Mouse (Mus musculus) lung, postnatal 10 days (tissue): ENCODE measurements around the gene Gm21834.

Source experiments
- DNase-seq: peaks from one replicate; pipeline ENCODE4 v3.0.0; 2021

Gm21834 gene

DNA sequence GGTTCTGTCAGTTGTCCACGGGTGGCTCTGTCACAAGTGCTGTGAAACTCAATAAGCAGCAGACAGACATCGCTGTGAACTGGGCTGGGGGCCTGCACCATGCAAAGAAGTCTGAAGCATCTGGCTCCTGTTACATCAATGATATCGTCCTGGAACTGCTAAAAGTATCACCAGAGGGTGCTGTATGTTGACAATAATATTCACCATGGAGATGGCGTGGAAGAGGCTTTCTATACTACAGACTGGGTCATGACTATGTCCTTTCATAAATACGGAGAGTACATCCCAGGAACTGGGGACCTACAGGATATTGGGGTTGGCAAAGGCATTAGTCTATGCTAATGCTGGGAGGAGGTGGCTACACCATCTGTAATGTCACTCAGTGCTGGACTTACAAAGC lies at the start of gene Gm21834:
Gm21834 (minus strand) TSS at position 101 of the 400 bp plus-strand sequence.
- no peak for DNase-seq

DNA sequence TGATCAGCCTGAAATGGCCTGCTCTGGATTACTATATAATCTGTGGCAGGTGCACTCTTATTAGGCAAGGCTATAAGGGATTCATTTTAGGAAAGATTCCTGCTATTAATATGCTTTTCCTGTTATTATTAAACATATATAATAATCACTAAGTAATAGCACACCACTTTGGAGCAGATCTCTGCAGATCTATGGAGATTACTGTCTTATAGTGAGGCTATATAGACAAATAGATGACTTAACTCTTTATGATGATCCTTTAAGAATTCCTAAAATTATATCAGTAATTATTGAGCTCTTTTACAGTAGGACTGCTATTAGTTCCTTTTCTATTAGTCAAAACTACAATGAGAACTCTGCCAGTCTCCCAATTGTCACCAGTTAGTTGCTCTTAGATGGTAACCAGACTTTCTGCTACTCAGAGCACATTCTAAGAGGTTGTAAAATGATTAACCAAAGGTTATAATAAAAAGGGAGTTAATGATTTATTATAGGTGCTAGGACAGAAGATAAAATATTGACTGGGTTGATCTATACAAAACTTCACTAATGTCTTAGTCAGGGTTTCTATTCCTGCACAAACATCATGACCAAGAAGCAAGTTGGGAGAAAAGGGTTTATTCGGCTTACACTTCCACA lies 46.3 kb upstream of the Gm21834 start:
- no peak for DNase-seq

DNA sequence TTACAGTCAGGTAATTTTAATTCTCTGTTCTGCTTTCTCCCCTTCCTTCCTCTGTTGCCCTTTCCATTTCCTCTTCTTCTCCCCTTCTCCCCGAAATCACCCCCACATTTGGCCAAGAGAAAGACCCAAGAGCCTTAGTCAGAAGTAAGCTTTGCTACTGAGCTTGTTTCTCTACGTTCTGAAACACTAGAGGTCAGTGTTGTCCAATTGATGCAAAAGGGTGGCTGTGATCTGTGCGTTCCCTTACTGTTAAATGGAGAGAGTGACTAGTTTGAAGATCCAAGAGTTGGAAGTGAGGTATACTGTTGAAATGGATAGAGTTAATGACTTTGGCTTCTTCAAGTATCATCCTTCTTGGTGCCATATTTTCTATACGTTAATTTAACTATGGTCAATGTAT lies 28.9 kb upstream of the Gm21834 start:
- DNase-seq, result no peak

DNA sequence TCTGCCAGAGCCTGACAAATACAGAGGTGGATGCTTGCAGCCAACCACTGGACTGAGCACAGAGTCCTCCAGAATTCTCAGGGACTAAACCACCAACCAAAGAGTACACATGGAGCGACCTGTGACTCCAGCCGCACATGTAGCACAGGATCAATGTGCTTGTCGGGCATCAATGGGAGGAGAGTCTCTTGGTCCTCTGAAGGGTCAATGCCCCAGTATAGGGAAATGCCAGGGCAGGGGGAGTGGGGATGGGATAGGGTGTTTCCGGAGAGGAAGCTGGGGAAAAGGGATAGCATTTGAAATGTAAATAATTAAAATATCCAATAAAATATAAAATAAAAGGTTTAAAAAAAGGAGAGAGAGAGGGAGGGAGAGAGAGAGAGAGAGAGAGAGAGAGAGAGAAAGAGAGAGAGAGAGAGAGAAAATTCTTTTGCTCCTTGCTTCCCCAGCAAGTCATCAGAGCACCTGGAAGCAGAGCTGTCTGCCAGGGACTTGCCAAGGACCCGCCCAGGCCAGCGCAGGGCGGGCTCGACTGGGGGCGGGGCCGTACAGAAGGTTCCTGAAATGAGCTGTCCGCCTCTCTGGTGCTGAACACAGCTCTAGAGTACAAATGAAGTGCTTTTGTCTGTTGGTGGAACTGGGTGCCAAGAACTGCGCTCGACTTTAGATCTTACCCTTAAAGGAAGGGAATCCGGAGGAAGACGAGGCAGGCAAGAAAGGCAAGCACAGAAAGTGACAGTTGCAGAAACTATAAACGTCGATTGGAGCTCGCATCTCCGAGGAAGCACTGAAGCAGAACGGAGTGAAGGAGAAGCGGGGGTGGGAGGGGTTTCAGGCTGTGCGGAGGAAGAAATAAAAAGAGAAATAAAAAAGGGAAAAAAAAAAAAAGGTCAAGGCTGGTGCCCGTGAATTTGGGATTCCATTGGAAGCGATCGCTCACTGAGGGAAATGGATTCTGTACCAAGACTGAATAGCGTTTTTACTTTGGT lies 26.9 kb upstream of the Gm21834 start, which contains the start of gene Cntnap5c:
Cntnap5c (plus strand) TSS at position 949 of the 989 bp plus-strand sequence.
- peak; percentile 11 for DNase-seq

DNA sequence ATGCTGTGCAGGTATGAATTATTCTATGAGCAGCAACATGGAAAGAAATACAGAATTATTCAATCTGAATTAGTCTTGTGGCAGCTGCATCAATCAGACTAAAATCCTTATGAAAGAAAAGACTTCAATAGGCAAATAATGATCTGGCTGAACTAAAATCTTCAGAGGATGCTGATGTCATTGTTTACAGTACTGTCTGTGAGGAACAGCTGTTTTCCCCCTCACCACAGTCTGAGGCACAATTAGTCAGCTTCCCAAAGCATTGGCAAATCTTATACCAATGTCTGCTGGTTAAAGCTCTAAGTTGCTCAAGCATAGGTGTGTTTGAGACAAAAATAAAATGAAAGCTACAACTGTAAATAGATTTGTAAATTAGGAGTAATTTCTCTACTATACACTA lies 25.3 kb upstream of the Gm21834 start:
- no peak for DNase-seq

DNA sequence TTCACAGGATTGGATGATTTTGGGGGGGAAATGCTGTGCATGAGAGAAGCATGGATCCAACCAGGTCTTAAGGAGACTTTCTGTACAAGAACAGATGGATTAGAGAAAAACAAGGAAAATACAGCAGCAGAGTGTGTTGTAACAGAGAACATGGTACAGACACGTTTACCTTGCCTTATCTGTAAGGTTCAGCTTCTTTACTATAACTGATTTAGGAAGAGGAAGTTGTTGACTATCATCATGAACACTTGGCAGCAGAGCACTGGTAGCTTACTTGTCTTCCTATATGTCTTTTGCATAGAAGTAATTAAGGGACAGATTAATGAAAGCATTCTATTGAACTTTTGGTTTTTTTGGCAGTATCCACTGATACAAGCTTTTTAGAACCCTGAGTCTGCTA lies 16.0 kb upstream of the Gm21834 start:
- DNase-seq, result no peak

DNA sequence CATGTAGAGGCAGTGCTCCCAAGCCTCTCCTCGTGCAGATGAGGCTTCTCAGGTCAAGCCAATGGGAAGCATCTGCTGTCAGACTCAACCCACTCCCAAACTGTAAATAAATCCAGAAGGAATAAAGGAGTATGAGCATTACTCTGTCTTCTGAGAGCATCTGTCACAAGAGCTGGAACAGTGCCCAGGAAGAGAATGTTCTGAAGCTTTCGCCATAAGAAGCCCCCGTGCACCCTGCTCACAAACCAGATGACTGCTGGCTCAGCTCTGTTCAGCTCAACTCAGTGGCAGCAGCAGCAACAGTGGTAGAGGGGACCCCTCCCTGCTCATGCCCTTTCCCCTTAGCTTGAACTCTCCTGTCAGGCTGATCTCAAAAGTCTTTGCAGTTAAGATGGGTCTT lies 47.2 kb downstream of the Gm21834 start:
- DNase-seq, result no peak
